Mouse (Mus musculus): ENCODE results near the gene Zfp109.

Zfp109 gene

DNA sequence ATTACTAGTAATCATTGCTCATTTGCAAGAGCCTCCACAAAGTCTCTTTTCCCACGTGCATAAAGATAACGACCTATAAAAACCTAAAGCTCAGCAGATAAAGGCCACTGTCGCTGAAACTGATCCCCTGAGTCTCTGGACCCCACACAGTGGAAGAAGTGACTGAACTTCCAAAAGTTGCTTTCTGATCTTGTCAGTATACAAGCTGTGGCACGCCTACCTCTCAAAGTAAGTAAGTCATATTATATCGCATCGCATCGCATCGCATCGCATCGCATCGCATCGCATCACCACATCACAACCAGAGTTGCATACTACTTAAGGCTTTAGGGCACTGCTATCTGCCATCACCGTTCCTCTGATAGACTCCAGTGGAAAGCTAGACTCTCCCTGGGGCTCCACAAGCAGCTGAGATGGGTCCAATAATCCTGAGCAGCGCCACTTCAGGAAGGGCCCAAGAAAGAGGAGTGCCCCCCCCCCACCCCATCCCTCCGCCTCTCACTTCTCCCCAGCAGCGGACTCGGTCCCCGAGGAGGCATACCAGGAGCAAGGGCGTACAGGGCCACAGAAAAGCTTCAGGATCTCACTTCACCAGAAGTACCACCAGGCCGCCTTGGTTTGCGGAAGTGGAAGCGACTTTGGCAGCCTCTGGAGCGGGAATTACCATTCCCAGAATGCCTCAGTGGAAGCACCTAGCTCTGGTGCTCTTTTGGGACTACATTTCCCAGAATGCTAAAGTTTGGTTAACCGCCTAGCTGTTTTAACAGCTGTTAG lies 29.7 kb downstream of the Zfp109 start:
- peak; percentile 82 for DNase-seq (ENCODE audit: low spot score)

DNA sequence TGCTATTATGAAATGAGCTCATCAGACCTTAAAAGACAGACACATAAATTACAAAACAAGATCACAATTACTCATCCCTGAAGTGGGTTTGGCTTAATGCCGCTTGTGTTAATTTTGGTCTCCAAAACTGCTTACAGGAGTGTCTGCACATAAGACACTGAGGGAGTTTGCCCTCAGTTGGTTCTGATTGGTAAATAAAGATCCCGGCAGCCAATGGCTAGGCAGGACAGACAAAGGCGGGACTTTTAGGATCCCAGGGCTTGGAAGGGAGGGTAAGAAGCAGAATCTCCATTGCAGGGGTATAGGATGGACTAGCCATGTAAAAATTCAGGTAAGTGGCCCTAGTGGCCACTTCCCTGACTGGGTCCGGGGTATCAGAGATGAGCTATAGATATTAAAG lies 40.4 kb downstream of the Zfp109 start:
- DNase-seq (ENCODE audit: low spot score) = no peak

DNA sequence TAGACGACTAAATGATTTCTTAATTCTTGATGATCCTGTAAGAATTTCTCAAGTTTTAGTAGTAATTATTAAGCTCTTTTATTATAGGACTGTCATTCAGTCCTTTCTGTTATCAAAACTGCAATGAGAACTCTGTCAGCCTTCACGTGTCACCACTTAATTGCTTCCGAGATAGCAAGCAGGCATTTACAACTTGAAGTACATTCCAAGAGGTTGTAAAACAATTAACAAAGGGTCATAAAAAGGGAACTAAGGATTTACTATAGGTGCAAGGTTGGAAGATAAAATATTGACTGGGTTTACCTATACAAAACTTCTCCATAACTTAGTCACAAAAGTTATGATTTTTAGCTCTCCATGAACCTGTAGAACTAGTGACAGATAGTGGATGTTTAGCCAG lies 44.2 kb downstream of the Zfp109 start:
- no peak for DNase-seq (ENCODE audit: low spot score)

DNA sequence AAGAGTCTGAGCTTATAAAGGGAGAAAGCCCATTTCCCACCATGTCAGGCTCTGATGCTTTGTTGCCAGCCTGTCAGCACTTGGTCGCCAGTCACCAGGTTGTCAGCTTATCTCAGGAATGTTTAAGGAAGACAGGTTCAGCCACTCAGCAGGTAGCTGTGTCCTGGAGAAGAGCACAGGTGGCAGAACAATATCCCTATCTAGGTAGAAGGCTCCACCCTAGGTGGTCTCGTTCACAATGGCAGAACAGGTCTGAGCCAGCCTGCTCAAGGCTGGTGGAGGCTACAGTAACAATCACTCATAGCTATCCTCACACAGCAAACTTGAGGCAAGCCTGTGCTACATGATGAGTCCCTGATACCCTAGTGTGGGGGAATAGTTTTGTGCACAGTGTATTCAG lies 46.0 kb downstream of the Zfp109 start:
- no peak for DNase-seq (ENCODE audit: low spot score)

DNA sequence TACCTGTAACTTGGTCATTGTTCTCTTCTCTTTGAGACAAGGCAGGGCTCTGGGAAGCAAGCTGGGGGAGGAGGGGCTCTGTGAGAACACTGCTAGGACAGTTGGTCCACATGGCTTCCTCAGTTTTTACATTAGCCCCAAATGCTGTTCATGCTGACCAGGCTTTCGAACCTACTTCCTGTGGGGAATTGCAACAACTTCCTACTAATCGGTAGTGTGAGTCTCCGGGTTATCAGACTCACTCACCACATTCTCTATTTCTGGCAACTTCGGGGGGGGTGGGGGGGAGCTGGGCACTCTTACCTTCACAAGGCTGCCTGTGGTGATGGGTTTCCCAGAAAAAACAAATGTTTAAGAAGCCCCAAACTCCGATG lies 47.8 kb downstream of the Zfp109 start:
- no peak for DNase-seq (ENCODE audit: low spot score)

DNA sequence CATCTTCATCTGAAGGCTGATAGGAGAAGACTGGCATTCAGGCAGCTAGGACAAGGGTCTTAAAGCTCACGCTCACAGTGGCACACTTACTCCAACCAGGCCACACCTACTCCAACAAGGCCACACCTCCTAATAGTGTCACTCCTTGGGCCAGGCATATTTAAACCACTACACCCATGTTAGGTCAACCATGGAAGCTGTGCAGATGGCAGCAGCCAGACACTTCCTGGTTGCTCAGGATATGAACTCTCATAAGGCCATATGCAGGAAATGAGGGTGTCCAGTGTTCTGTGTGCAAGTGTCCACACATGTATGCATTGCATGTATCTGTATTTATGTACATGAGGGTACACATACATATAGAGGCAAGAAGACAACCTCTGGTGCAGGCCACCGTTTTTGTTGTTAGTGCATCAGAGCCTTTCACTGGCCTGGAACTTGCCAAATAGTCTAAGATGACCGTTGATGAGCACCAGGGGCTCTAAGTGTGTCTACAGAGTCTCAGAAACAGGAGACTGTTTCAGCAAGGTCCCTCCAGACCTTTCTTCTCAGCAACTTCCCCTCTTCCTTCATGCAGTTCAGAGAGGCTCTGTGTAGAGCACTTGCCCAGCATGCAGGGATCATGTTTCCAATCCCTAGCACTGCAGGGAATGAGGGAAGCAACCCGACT lies 48.3 kb downstream of the Zfp109 start:
- DNase-seq (ENCODE audit: low spot score) = no peak

DNA sequence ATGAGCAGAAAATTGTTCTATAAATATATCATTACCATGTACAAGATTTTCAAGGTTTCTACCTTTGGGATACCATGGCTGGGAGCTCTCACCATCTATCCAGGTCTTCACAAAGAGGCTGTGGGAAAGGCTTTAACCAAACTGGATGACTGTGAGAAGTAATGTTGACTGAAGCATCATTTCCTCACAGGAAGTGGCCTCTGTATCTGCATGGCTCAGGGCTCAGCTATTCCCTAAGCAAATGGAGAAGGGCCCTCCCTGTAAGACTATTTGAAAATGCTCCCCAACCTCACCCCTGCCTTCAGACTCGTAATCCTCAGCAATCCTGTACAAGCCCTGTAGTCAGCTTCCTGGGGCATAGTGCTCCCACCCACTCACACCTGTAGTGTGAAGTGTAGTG lies 49.7 kb downstream of the Zfp109 start:
- DNase-seq (ENCODE audit: low spot score) = no peak

Measured in lung, postnatal 25 days (tissue).